Mouse (Mus musculus) urinary bladder, adult 18-20 months (tissue): ENCODE results near the gene Zpbp2.
A peak's percentile ranks its signal among the peaks of the same experiment; 100 is the strongest.

ENCODE experiments used
- DNase-seq, 2 experiments: peaks; one replicate each; pipeline ENCODE4 v3.0.0; 2022; ENCODE audit warnings: low spot score in 2 of 2, mixed read lengths in 2 of 2

Gene Zpbp2

DNA sequence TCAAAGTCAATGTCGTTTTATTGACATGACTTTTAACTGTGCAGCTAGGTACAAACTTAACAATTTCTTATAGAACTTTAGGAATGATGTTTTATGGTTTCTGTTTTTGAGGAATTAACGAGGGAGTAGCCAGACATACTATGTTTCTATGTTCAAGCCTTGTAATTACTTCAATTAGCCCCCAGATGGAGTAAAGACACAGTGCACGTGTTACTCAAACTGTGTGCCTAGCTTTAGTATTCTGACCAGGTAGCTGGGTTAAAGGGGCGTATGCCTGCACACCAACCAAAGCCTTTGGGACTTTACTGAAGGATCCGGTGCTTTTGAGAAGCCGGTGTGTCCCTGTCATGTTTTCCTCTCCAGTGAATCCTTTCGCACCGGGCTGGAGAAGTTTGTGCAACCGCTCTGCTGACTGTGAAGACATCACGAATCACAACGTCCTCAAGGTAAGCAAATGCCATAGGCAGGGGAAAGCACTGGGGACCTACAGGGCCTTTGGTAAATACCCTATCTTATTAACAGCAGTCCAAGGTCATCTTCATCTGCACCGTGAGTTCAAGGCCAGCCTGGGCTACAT lies 4.3 kb downstream of the Zpbp2 start:
- no peak for DNase-seq

DNA sequence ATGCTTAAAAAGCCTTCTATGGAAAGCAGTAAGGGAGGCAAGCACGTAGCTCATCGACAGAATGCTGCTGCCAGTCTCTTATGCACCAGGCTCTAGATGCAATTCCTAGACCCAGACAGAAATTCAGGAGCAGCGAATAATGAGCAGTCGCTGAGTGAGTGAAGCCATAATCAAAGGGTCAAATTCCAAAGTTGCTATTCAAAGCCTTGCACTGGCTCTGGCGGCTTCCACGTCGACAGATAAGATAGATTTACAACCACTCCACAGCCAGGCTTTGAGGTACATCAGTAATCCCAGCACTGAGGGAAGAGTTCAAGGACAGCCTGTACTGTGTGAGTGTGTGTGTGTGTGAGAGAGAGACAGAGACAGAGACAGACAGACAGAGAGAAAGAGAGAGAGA lies 10.0 kb downstream of the Zpbp2 start:
- no peak for DNase-seq

DNA sequence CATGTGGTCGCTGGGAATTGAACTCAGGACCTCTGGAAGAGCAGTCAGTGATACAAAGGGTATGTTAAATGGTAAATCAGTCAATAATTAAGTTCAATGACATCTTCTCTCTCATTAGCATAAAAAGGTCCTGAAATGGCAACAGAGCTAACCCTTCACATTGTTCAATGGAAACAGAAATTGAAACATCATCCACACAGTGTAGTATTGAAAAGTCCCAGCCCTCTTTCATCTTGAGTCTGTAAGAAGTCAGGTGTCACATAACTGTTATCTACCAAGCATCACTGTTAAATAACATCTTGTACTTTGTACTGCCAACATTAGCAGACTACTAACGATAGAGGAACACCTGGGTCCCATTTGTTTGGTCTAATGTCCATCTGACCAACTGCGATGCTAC lies 12.1 kb downstream of the Zpbp2 start:
- DNase-seq = no peak

DNA sequence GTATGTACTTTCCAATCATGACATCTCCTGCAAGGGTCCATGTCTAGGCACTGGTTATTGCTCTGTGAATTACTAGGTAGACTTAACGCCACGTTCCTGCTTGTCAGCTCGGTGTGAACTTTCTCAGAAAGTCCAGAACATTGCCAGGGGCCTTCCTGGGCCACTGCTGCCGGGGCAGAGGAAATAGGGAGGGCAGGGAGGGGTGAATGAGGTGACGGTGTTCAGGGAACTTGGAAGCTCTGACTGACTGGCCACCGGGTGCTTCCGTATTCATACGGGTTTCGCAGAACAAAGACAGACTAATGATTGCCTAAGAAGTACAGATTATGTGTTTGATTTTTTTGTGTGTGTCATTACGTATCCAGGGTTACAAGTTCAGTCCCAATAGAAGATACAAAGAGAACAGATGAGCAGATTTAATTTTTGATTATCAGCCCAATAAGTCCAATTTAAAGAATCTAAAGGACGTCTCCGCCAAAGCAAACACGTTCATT lies 13.1 kb downstream of the Zpbp2 start:
- no peak for DNase-seq

DNA sequence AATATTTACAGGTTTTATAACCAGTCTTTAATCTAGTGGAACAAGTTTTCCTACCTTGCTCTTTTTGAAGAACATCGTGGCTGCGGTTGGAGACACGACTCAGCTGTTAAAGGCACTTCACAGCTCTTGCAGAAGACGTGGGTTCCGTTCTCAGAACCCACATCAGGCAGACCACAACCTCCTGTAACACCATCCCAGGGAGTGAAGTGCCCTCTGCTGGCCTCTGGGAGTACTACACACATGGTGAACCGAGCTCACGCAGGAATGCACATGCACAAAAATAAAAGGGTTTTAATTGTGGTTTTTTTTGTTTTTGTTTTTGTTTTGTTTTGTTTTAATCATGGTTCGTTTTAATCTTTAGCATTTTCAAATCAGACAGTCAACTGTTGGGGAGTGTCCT lies 17.4 kb downstream of the Zpbp2 start:
- DNase-seq = no peak

DNA sequence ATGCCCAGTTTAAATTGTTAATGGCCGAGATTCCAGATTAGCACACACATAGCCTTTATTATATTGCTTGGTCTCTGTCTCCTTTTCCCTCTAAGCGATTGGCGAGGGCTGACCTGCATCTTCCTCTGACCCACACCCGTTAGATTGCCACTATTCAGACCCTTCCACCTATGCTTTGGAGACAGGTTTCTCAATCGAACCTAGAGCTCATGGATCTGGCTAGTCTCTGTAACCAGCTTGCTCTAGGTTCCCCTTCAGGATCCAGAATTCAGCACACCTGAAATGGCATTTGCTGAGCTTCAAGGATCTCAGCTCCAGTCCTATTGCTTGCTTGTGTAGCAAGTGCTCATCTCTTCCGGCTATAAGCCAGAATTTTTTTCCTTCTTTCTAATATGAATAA lies 18.6 kb downstream of the Zpbp2 start:
- no peak for DNase-seq

DNA sequence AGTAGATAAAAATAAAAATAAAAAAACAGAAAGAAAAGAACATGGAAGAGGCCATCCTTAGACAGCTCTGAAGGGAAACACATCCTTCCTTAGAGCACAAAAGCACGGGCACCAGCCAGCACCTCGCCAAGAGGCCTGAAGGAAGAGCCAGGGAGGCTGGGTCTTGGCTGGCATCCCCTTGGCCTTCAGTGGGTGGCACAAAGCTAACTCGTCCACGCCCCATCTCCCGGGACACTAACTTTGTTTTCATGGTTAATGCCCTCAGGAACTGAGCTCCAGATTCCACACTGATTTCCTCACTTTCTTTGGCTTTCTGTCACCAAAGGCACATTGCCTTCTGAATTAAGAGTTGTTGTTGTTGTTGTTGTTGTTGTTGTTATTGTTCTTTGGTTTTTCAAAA lies 26.9 kb downstream of the Zpbp2 start:
- DNase-seq = no peak

DNA sequence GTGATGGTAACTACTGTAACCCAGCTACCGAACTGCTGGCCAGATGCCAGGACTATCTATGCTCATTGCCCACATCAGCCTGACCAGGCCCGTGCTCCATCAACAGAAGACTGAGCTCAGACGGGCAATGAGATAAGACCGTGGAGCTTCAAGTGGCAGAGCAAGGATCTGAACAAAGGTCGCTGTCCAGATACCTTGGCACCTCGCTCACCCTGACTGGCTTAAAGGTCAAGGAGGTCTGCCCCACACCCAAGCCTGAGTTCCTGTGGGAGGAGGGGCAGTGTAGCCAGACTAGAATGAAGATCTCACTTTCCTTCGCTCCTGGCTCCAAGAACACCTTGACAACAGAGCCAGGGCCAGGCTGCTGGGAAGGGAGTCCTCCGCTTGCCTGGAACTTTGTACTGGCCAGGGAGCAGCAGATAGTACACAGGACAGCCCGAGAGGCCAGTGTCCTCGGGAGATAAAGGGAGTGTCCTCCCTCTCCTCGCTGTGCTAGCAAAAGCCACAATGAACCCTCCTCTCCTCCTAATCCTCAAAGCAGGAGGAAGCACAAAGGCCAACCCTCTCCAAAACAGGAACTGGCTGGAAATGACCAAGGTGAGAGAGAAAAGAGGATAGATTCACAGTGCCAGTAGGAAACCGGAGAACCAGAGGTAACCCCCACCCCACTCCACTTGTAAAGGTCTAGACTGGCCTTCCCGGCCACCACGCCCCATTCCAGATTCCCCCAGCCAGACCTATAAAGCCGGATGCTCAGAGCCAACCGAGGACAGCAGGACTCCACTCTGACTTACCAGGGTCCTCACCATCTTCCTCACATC lies 29.6 kb downstream of the Zpbp2 start:
- DNase-seq = no peak

DNA sequence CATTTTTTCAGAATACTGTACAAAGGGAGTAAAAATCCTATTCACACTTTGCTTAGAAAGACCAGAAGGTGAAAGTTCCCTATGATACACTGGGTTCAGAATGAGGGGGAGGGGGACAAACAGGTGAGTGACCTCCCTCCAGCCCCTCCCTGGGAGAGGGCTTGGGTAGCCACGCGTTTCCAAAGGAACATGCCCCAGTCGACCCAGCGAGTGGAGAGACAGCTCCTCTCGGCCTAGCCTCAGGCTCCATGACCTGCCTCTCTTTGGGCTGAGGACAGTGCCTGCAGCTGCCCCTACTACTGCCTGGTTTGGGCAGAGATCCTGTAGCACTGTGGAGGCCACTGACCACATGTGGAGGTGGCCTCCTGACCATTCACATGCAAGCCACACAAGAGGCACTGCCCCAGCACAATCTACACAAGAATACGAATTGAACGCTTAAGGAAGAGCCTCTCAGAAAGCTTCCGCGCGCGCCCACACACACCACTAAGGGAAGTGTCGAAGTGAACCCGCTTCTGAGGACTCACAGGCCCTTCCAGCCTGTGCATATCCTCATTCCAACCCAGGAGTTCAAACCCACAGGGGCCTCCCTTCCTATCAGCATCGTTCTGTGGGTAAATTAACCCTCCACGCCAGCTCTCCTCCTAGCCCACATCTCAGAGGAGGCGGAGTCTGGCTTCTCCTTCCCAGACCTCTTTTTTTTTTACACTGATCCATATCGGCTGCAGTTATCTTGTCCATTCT lies 30.6 kb downstream of the Zpbp2 start:
- DNase-seq = no peak

DNA sequence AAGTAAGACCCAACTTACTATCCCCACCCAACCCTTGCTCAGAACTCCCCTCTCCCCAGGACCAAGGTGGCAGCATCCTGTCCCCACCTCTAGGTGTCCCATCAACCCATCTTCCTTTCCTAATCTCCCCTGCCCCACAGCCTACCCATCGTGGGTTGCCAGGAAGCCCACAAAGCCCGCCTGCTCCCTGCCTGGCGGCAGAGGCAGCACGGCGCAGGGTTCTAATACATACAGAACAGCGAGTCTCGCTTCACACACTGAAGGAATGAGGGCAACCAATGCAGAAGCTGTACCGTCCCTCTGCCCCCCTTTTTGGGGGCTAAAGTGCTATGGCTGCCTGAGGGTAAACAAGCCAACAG lies 31.1 kb downstream of the Zpbp2 start:
- DNase-seq = no peak

DNA sequence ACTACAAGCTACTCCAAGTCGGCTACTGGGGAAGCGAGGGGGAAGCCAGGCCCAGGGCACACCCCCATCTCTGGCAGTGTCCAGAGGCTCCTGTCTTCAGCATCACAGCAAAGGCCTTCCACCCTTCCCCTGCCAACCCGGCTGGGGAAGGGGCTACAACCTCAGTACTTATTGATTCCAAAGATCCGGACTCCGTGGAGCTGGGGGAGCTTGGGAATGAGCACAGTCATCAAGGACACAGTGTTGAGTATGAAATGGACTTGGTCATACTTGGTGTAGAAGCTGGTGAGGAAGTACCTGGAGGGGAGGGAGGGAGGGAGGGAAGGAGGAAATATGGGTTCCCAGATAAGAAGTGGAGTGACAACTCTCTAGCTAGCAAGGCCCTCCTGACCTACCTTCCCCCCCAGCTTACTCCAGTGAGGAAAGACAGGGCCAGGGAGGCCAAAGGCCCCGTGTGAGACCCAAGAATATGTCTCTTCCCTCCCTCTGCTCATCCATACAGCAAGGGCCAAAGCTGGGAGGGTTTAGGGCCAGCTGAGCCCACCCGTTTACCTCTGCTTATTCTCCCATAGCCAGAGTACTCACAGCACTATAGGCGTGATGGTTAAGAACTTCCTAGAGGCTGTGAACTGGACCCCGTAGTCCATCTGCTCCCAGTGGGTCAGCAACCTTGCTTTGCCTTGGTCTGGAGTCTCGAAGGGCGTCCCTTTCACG lies 31.8 kb downstream of the Zpbp2 start:
- DNase-seq = no peak

DNA sequence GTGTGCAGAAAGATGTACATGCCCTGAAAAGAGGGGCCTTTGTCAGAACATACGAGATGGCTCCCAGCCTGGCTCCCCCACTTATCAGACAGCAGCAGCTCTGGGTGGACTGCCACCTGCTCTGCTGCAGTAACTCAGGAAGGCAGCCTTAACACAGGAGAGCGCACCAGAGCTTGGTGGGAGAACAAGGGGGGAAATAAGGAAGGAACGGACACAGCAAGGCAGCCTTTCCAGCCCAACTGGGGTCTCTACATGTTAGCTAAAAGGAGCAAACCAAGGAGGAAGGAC lies 32.3 kb downstream of the Zpbp2 start:
- DNase-seq = no peak

DNA sequence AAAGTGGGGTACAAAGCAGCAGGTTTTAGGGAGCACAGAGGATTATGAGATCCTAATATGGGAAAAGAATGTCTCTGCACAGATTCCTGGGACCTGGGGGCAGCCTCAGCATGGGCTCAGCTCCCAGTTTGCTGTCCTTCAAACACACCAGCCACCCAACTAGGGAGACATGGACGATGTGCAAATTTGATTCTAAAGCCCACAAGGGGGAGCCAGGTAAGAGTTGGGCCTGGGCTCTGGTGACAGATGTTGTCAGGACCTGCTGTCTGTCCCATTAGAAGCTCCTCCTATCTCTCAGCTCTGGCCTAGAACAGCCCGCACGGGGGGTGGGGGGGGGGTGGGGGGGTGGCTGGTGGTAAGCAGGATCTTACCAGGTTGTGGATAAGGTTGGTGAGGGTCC lies 32.7 kb downstream of the Zpbp2 start:
- no peak for DNase-seq

DNA sequence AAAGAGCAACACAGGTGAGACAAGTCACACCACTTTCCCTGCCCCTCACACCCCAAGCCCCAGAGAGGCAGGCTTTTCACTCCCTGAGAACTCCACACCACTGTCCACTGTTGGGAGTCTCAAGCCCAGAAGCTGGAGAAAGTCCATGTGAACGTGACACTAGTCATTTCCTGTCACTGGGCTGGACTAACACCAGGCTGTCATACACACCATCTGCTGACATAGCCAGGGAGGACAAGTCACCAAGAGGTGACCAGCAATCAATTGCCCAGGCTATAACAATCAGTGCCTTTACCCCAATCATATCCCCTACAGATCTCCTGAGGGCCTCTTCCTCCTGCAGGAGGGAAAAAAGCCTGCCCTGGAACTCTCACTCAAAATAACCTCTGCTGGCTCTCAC lies 33.2 kb downstream of the Zpbp2 start:
- no peak for DNase-seq

DNA sequence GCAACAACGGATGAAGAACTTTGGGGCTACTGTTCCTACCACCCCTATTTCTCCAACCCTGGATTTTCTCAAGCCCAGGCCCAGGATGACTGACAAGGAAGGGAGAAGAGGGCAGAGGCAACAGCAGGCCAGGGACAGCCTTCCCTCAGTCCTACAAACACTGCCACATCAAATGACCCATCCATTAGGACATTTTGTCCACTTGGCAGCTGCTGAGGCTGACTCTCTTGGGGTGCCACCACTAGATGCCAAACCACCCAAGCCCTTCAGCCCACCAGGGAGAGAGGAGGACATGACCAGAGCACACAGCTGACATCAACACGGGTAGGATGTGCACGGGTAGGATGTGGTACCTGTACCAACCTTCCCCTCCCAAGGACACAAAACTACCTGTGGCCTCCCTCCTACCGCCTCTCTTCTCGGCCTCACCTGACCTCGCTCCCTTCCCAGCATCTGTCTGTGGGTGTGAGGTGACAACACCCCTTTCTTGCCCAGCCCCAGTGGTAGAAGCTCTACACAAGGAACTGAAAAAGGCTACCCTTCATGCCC lies 33.8 kb downstream of the Zpbp2 start:
- DNase-seq = no peak

DNA sequence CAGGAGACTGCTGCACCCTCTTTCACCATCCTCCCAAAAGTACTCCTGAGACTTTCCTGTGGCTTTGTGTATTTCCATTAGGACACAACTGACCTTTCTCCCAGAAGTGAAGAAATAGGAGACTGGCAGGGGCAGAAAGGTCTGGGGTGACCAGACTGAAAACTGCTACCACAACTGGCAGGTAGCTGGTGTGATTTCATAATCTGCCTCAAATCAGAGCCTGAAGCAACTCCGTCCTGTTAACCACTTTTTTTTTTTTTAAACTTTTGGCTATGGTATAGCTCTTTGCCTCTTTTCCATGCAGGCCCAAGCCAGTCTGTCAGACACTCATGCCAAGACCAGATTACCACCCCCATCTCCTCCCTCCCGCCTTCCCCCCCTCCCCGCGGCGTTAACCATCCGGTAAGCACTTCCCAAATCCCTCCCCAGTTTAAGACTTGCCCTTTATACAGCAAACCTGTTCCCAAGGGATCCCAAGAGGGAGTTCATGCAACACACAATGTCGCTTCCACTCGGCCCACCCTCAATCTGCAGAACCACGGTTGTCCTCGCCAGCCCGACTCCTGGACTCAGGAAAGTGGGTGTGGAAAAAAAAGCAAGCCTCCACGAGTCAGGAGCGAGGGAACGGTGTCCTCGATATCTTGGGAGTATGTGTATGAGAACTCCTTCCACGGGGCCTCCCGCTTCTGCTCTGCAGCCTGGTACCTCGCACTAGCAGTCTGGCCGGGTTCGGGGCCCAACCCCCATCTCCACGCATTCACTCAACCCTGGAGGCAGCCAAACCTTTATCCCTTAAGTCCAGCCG lies 35.4 kb downstream of the Zpbp2 start:
- DNase-seq = no peak

DNA sequence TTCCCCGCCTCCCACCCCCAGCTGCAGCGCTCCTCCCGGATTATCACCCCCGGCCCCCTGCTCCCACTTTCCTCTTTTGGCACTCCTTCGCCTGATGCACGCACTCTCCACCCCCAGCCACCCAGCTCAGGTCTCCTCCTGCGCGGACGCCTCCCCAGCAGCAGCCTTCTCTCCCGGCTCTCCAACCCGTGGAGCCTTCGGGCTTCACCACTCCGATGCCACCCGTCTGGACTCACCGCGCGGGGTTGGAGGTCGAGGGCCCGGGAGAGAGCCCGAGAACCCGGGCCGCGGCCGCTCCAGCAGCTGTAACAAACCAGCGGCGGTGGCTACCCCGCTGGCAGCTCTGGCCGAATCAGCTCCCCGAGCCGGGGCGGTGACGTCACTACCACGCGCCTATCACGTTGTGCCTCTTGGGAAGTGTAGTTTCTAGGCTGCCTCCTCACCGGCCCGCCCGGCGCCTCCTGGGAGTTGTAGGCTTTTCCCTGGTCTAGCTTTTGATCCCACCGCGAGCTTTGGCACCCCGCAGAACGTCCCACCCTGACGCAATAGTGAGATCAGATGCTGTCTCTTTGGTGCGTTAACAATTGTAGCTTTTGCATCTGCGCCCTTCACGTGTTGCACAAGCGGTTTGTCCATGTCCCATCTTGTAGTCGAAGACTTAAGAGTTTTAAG lies 36.1 kb downstream of the Zpbp2 start, which contains the start of gene Ormdl3:
TSS of gene Ormdl3 (minus strand) at position 477 of the 672 bp plus-strand sequence.
- peak; percentile 97 to 98 for DNase-seq

DNA sequence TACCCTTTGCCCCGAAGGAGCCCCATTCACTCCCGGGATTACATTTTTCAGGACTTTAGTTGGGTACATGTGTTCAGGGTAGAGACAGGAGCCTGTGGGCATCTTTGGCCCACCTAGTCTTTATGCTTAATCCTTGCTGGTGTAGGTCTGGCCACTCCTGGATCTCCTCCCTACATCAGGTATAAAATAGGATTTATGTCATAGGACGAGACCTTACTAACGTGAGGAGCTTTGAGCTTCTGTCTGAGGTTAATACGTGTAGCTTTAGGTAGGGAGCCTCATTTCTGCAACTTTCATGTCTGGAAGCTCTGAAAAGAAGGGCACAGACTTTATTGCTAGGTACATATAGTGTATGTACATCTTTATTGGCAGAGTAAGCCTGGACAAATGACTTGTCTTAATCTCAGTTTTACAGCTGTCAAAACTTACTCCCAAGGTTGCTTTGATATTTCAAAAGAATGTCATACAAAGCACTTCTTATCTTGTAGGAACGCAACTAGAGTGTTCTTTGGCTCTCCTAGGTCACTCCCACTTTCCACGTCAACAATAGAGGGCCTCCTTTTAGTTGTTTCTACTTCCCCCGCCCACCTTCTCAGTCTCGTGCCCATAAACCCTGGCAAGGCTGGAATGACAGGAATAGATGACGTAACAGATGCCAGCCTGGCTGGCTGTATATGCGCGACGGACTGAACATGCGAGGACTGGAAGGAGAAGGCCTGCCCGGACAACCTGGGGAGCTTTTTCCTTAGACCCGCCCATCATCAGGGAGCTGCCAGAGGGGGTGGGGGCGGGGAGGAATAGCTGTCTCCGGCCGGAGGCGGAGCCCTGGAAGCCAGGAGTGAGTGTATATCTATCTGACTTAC lies 37.0 kb downstream of the Zpbp2 start:
- DNase-seq = peak; percentile 77 to 80

DNA sequence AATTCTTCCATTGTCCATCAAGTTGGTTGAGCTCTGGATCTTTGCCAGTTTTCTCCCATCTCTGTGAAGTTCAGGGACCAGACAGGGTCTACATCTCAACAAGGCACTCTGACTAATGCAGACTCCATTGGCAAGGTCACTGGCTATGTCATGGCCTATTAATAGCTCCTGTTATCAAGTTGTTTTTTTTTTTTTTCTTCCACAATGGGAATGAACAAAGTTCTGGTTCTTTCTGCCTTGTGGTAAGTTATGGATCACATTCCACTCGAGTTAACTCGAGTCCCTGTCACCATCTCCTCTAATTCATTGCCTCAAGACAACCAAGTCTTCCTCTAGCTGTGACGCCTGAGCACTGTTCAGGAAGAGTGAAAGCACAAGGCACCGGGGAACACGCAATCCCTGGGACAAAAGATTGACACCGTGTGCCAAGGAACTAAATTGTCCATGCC lies 38.0 kb downstream of the Zpbp2 start:
- no peak for DNase-seq

DNA sequence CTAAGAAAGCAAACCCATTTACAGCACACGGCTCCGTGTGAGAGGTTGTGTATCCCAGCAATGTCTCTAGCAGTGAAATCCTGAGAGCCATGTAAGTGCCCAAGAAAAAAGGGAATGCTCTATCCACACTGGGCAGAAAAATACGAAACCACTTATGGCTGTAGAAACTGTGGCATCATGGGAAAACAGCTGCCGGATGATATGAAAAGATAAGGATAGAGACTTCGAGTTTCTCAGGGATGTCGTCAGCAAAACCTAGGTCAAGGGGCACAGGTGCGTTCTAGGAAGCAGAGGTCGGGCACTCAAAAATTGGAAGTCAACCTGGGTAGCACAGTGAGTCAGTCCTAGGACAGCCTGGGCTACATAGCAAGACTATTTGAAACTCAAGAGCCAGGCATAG lies 38.4 kb downstream of the Zpbp2 start:
- DNase-seq = no peak
